Mouse (Mus musculus) layer of hippocampus, postnatal 36 days (tissue): ENCODE data around the gene Akt1. TPM values are rescaled to one million over a fixed set of nuclear protein-coding genes. Genes with fewer than 3 reads are reported as not detected.

Source experiments
- DNase-seq, 2 experiments: peaks; one replicate each; pipeline ENCODE4 v3.0.0; 2022
- total RNA-seq, 2 experiments: library from RNA; stranded (reverse); gene quantifications; 2 replicates each; pipeline ENCODE4 v1.2.3; 2021

The Akt1 gene
- total RNA-seq, 2 experiments from 2014 or later, result 145 to 156 TPM

DNA sequence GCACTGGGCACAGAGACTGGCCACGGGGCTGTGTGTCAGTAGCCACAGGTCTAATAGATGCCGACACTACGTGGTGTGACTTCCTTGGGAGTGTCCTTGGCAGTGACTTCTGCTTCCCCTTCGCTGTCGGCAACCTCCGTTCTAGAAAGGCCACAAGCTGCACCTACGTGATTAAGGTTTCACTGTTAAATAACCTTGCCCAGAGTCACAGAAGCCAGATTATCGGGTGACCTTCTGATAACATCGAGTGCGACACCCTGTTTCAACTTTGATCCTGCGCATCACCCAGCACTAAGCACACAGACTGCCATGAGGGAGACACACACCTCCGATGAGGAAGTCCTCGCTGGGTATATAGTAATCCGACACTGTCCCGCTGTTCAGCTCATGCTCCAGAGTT, 13.8 kb upstream of the Akt1 start:
- no peak for DNase-seq

DNA sequence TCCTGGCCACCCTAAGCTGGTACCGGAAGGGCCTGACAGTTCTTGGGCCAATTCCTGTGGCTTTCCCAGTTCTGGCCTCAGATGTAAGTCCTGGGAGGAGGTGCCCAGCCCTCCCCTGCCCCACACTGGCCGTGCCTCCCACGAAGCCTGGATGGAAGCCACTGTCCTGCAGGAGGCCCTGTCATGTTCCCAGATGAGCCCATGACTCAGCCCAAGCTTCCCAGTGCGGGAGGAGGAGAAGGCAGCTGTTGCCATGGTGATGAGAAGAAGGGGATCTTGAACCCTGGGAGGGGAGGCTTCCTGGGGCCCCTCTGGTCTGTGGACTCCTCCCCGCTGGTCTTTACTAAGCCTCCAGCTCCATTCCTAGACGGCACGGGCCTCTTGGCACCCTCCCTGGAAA, 8.7 kb upstream of the Akt1 start:
- DNase-seq, result no peak

GRCm38 (mm10) chr12:112679027-112679996, 4.6 kb upstream of the Akt1 start:
- no peak for DNase-seq

DNA sequence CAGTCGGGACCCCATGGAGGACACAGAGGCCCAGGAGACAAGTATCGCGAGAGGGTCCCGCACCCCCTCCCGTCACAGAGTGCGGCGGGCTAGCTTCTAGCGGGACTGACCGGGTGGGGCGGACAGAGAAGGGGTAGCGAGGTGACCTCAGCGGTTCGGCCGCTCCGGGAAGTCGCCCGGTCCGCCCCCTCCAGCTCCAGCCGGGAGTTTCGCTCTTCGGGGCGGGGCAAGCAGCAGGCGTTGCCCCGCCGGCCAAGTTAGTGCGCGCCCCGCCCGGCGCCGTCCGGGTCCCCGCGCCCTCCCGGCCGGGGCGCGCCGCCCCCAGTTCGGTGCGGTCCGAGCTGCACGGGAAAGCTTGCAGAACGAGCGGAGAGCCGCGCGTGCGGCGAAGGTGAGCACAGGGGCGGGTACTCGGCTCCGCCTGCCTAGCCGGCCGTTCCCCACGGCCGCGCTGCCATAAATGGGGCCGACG, 3.9 kb upstream of the Akt1 start, which contains the start of gene Zbtb42:
Gene Zbtb42 (plus strand): TSS at position 274 of the 472 bp plus-strand sequence.
- DNase-seq, result no peak

GRCm38 (mm10) chr12:112677943-112678554, 3.4 kb upstream of the Akt1 start:
- no peak for DNase-seq

DNA sequence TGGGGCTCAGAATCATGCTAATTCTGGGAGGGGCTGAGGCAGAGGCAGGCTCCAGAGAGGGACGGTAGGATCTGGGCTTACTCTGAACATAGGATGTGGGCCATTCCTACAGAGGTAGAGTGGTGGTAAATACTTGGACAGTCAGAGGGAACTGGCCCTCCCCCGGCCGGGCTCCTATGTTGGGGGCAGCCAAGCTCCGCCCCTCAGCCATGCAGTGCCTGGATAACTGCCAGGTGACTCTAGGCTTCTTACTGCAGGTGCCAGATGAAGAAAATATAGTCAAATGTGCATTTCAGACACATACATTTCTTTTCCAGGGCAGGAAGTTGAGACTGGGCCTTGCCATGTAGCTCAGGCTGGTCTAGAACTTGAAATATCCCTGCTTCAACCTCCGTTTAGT, 2.4 kb upstream of the Akt1 start:
- no peak for DNase-seq

GRCm38 (mm10) chr12:112675245-112676035, 756 bp upstream of the Akt1 start:
- DNase-seq, result peak; percentile 65 to 67

DNA sequence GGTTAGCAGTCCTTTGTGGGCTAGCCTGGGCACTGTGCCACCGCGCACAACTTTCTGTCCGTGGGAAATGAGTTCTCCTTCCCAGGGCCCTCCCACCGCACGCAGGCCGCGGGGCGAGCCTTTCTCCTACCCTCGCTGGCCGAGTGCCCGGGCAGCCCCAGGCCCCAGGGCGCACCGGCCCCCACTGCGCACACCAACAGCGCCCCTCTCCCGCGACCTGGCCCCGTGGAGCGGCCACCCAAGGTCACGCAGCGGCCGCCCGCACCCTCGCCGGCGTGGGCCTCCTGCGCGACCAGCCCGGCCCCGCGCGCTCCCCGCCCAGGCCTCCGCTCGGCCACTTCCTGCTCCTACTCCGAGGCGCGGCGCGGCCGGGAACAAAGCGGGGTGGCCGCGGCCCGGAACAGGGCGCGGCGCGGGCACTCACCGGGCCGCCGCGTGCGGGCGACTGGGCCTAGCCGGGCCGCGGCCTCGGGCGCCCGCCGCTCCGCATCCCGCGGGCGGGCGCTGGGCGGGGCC, 1.1 kb downstream of the Akt1 start:
- DNase-seq, result no peak

GRCm38 (mm10) chr12:112672744-112673575, 1.7 kb downstream of the Akt1 start:
- DNase-seq, result no peak

GRCm38 (mm10) chr12:112671891-112672290, 2.8 kb downstream of the Akt1 start:
- DNase-seq, result no peak

GRCm38 (mm10) chr12:112670718-112671393, 3.8 kb downstream of the Akt1 start:
- DNase-seq, result no peak

DNA sequence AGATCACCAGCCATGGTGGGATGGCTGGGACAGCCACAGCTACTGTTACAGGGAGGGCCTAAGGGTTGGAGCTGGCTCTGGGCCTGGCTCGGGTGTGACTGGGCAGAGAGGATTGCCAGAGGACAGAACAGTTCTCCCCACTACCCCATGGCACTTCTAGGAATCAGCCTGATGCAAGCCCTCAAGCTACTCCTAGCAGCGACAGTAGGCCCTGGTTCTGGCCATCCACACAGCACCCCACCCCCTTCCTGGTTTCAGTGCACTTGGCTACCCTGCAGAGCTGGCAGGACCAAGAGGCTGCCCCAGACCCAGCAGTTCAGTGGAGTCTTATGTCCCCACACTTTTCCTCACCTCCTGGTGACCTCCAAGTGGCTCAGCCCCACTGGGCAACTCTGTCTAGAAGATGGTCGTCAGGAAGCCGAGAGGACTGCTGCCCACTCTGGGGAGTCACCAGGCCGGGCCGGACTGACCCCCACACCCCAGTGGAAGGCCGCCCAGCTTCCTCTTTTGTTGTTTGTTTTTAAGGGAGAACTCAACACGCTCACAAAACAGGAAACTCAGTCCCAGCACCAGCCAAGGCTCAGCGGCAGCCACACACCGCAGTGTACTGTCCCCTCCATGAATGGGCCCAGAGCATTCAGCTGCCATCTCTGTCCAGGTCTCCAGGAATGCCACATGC, 6.9 kb downstream of the Akt1 start:
- no peak for DNase-seq

- DNase-seq, result no peak
Measured at GRCm38 (mm10) chr12:112665881-112666544, 8.7 kb downstream of the Akt1 start.

GRCm38 (mm10) chr12:112665445-112665844, 9.2 kb downstream of the Akt1 start:
- DNase-seq, result peak; percentile 74 to 80

DNA sequence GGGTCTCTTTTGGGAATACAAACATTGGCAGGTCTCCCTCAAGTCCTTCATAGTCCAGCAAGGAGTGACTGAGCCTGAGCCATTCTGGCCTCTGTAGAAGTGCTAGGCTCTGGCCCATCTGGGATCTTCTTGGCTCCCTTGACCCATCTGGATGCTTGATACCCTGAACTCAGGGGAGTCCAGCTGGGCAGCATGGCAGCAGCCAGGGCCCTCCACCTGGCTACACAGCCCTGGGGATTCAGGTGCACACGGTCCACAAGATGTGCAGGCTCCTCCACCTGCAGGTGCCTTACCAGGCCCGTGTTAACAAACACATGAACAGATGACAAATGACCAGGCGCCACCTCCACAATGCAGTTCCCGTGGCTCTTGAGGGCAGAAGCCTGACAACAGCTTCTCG, 10.0 kb downstream of the Akt1 start:
- no peak for DNase-seq

DNA sequence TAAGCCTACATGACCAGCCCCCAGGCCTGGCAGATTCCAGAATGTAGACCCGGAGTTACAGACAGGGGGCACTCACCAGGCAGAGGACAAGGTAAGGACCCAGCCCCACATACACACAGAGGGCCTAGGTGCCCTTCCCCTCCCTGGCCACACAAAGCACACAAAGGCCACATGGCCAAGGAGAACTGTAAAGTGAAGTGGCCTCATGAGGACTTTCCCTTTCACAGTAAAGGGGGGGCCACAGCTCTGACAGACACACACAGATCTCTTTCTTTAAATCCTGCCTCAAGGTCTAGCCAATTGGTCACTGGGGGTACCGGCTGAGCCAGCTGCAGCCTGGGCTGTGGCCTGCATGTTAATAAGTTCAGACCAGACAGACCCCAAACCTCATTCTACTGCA, 10.6 kb downstream of the Akt1 start:
- DNase-seq, result no peak

DNA sequence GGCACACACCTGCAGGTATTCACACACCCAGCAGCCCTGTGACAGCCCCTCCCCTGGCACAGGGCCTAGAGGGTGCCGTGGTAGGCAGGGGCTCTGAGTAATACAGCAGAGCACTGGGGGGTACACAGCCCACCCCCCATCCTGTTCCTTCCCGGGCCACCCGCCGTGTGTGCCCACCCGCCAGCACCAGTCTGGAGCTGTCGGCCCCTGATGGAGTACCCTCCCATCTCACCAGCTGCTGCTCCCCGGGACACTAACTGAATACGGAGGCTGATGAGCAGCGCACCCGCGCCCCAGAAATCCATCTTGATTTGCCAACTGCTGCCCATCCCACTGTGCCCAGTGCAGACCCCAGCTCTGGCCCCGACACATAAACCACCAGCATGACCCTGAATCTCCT, 11.0 kb downstream of the Akt1 start:
- no peak for DNase-seq

GRCm38 (mm10) chr12:112663303-112663702, 11.4 kb downstream of the Akt1 start:
- DNase-seq, result no peak

GRCm38 (mm10) chr12:112661851-112662250, 12.8 kb downstream of the Akt1 start:
- DNase-seq, result no peak

DNA sequence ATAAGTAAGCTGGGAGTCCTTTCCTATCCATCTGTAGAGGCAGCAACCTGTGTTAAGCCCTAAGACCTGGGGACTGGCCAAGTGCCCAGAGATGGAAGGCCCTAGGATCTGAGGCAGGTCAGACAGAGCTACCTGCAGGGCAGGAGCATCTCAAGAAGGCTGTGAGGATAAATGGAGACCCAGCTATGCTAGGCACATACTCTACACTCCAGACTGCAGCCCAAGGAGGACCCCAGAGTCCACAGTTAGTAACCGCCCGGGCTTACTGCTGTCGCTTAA, 13.4 kb downstream of the Akt1 start:
- DNase-seq, result no peak
